Mouse (Mus musculus) heart, adult 2 months (tissue): ENCODE measurements around the gene Bcas1. TPM values are rescaled to one million over a fixed set of nuclear protein-coding genes. Genes with fewer than 3 reads are reported as not detected.
A peak's percentile ranks its signal among the peaks of the same experiment; 100 is the strongest.

ENCODE experiments used
- DNase-seq, 2 experiments: peaks; one replicate each; pipeline ENCODE4 v3.0.0; 2021
- H3K27ac ChIP-seq: fragments of 200-600 bp; 2 replicates; pipeline ENCODE4 v1.8.1; 2022
- H3K27me3 ChIP-seq: fragments of 200-500 bp; 2 replicates; pipeline ENCODE4 v1.6.1; 2012; ENCODE audit warnings: mild to moderate bottlenecking, low read length, inconsistent platforms, mixed read lengths; ENCODE audit not compliant: control insufficient read depth, insufficient read depth
- H3K36me3 ChIP-seq: fragments of 200-500 bp; 2 replicates; pipeline ENCODE4 v1.6.1; 2012; ENCODE audit warnings: low read length, inconsistent platforms; ENCODE audit not compliant: control insufficient read depth, insufficient read depth
- H3K4me1 ChIP-seq: fragments of 200-500 bp; 2 replicates; pipeline ENCODE4 v1.6.1; 2011; ENCODE audit warnings: low read length; ENCODE audit not compliant: control insufficient read depth, insufficient read depth
- H3K4me3 ChIP-seq: fragments of 200-600 bp; 2 replicates; pipeline ENCODE4 v1.8.1; 2022
- H3K79me2 ChIP-seq: fragments of 200-500 bp; replicated peaks from 2 replicates; pipeline ENCODE4 v1.6.1; 2012; ENCODE audit warnings: mild to moderate bottlenecking, inconsistent platforms, low read length, moderate library complexity, mixed read lengths; ENCODE audit not compliant: control insufficient read depth, insufficient read depth
- H3K9ac ChIP-seq: fragments of 200-500 bp; 2 replicates; pipeline ENCODE4 v1.6.1; 2012; ENCODE audit warnings: low read depth, mild to moderate bottlenecking, control low read depth, inconsistent platforms, low read length, mixed read lengths
- CTCF ChIP-seq: fragments of 200-600 bp; IDR thresholded peaks from 2 replicates; pipeline ENCODE4 v1.8.1; 2022; ENCODE audit warnings: antibody characterized with exemption, mild to moderate bottlenecking, moderate library complexity
- EP300 ChIP-seq: fragments of 200-500 bp; IDR thresholded peaks from 2 replicates; pipeline ENCODE4 v1.6.1; 2011; ENCODE audit warnings: low read depth, low read length, control low read depth; ENCODE audit not compliant: insufficient read depth
- POLR2A ChIP-seq: fragments of 200-500 bp; IDR thresholded peaks from 2 replicates; pipeline ENCODE4 v1.6.1; 2011; ENCODE audit warnings: mild to moderate bottlenecking, low read depth, low read length, control low read depth; ENCODE audit not compliant: insufficient read depth
- WGBS: fragments of 180-500 bp; shearing (Covaris S2); methylation state at CpG from one replicate; pipeline ENCODE4 v1.1.7; 2018; 5-methylcytosine and 5-hydroxymethylcytosine counted together
- intact Hi-C: fragments of 180-260 bp; cut with DNase I; formaldehyde crosslinking; loops from one replicate; pipeline ENCODE4 v1.15.1; 2025
- long read RNA-seq: library from polyadenylated mRNA; stranded (forward); transcript quantifications from one replicate; pipeline ENCODE4 v2.0.0, GENCODE M21; 2021
- polyA plus RNA-seq: library from polyadenylated mRNA; depleted of rRNA; stranded (reverse); fragments of >200 nt; gene quantifications from 2 replicates; pipeline ENCODE4 v1.2.3, GENCODE M21; 2012; rRNA removed
- total RNA-seq, 2 experiments: library from RNA; stranded (reverse); gene quantifications; 2 replicates each; pipeline ENCODE4 v1.2.3; 2021

The Bcas1 gene
- total RNA-seq (under 1 TPM; 0.14 to 0.26 TPM), polyA plus RNA-seq (0.35 and 1.1 TPM in 2 replicates)
- long read RNA-seq: 0 reads

- intact Hi-C loops: no loop called here
- DNase-seq: no peak
- no peak for TF ChIP-seq CTCF
- TF ChIP-seq EP300: no peak
- TF ChIP-seq POLR2A: no peak
- no peaks in the 10 kb centered on the region for H3K79me2 ChIP-seq
- H3K4me3 ChIP-seq: no peak within 1 kb of the TSS
- H3K27ac ChIP-seq: no peak within 1 kb of the TSS
- H3K4me1 ChIP-seq: no peaks in the 10 kb centered on the region
- WGBS: 86% methylated on average over 8 of the region's 8 CpGs
- H3K27me3 ChIP-seq: no peaks in the 10 kb centered on the region
- no peaks in the 10 kb centered on the region for H3K36me3 ChIP-seq
- H3K9ac ChIP-seq: no peak within 1 kb of the TSS
These were observed at the start of gene Bcas1 for GRCm38 (mm10) chr2:170427704-170428103. Bcas1 (minus strand) TSS chr2:170427845.

GRCm38 (mm10) chr2:170476643-170477042 lies 49.0 kb upstream of the Bcas1 start:
- H3K36me3 ChIP-seq: no peaks in the 10 kb centered on the region
- H3K79me2 ChIP-seq: no peaks in the 10 kb centered on the region
- no peak for DNase-seq
- no peak overlapping the region for H3K9ac ChIP-seq
- intact Hi-C loops: no loop called here
- H3K4me1 ChIP-seq: no peaks in the 10 kb centered on the region
- no peak overlapping the region for H3K27ac ChIP-seq
- H3K4me3 ChIP-seq: no peak overlapping the region
- WGBS: 32% methylated on average over 8 of the region's 8 CpGs
- H3K27me3 ChIP-seq: peaks cover 1% of the 10 kb centered on the region
- no peak for TF ChIP-seq EP300
- no peak for TF ChIP-seq CTCF
- TF ChIP-seq POLR2A: no peak

GRCm38 (mm10) chr2:170476215-170476614 lies 48.6 kb upstream of the Bcas1 start:
- DNase-seq: peak; percentile 9 to 43
- Histone ChIP-seq H3K4me1 (no peaks in the 10 kb centered on the region), H3K27ac (no peak overlapping the region), H3K79me2 (no peaks in the 10 kb centered on the region), H3K9ac (no peak overlapping the region), H3K4me3 (no peak overlapping the region), H3K36me3 (no peaks in the 10 kb centered on the region), H3K27me3 (no peaks in the 10 kb centered on the region; the same call in 1 of the 2 replicates)
- TF ChIP-seq EP300 (no peak), CTCF (peak; percentile 56), POLR2A (no peak)
- intact Hi-C loops: no loop called here
- WGBS: 57% methylated on average over 11 of the region's 11 CpGs

- no peaks in the 10 kb centered on the region; the same call in 1 of the 2 replicates for H3K27me3 ChIP-seq
- no peak for DNase-seq
- 69% methylated on average over 3 of the region's 3 CpGs for WGBS
These were observed 47.5 kb upstream of the Bcas1 start for GRCm38 (mm10) chr2:170475164-170475563.

GRCm38 (mm10) chr2:170474125-170474524 lies 46.5 kb upstream of the Bcas1 start:
- Histone ChIP-seq H3K27ac (no peak overlapping the region), H3K4me3 (no peak overlapping the region), H3K27me3 (no peaks in the 10 kb centered on the region), H3K36me3 (no peaks in the 10 kb centered on the region), H3K79me2 (no peaks in the 10 kb centered on the region), H3K9ac (no peak overlapping the region), H3K4me1 (0 out of 2 replicates have a peak, but pooled peaks cover 1% of the 10 kb centered on the region)
- no peak for DNase-seq
- intact Hi-C loops: no loop called here
- TF ChIP-seq CTCF (no peak), POLR2A (no peak)
- WGBS: 94% methylated on average over 5 of the region's 5 CpGs

More at GRCm38 (mm10) chr2:170475164-170475563, 47.5 kb upstream of the Bcas1 start:
- Histone ChIP-seq H3K4me1 (no peaks in the 10 kb centered on the region), H3K36me3 (no peaks in the 10 kb centered on the region), H3K27ac (no peak overlapping the region), H3K9ac (no peak overlapping the region), H3K4me3 (no peak overlapping the region), H3K79me2 (no peaks in the 10 kb centered on the region)
- no peak for TF ChIP-seq EP300
- no peak for TF ChIP-seq CTCF
- TF ChIP-seq POLR2A: no peak
- intact Hi-C loops: no loop called here

GRCm38 (mm10) chr2:170470591-170470990 lies 42.9 kb upstream of the Bcas1 start:
- Histone ChIP-seq H3K9ac (no peak overlapping the region), H3K79me2 (no peaks in the 10 kb centered on the region), H3K36me3 (no peaks in the 10 kb centered on the region), H3K27me3 (no peaks in the 10 kb centered on the region), H3K4me1 (0 out of 2 replicates have a peak, but pooled peaks cover 1% of the 10 kb centered on the region), H3K4me3 (no peak overlapping the region), H3K27ac (no peak overlapping the region)
- no peak for DNase-seq
- TF ChIP-seq CTCF (no peak), POLR2A (no peak), EP300 (no peak)
- intact Hi-C loops: no loop called here
- 82% methylated on average over 5 of the region's 5 CpGs for WGBS
